Mouse (Mus musculus) thymus, adult 2 months (tissue): Measurements from ENCODE around the gene Nkx1-2.

Source experiments
- CTCF ChIP-seq: fragments of 200-500 bp; IDR thresholded peaks from 2 replicates; pipeline ENCODE4 v1.5.1; 2012; ENCODE audit warnings: mild to moderate bottlenecking, control low read depth, low read length, moderate library complexity, borderline replicate concordance; ENCODE audit not compliant: control insufficient read depth, poor library complexity, insufficient read depth; ENCODE audit errors: extremely low read depth
- POLR2A ChIP-seq: fragments of 200-500 bp; IDR thresholded peaks from 2 replicates; pipeline ENCODE4 v1.6.1; 2012; ENCODE audit warnings: mild to moderate bottlenecking, low read length, control low read depth, moderate library complexity; ENCODE audit not compliant: control insufficient read depth, poor library complexity, insufficient read depth; ENCODE audit errors: extremely low read depth

DNA sequence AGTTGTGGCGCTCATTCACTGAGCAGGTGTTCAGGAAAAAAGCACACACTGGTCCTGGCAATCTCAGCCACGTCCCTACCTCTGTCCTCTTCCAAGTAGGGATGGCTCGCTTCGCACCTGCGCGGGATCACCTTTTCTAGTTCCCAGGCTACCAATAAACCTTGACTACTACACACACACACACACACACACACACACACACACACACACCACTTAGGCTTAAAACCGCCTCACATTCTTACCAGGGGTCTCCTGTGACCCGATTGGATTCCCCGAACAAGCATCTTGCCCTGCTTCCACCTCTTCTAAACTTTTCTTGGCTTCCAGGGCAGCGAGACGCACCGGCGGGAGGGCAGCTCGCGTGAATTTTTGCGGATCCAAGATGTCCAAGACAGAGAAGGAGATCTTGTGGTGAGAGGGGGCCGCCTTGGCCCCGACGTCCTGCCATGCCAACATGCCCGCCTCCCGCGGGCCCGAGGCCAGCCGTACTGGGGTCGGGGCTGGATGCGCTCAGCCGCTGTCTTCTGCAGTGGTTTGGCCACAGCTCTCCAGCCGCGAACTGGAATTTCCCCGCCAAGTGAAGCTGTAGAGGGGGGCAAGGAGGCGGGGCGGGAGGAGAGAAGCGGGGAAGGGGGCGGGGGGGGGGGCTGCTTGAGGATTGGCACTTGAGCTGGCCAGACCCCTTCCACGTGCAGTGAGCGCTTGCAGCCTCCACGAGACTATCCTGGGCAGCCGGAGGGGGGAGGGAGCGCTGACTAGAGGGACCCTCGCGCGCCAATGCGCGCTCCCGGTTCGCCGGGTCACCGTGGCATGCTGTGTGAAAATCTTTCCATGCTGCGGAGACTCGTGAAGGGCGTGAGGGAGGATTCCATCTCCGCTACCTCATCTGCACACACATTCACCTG, at the start of gene Nkx1-2:
- no peak for TF ChIP-seq POLR2A
- TF ChIP-seq CTCF = no peak
